Mouse (Mus musculus): ENCODE data around the gene Lrrc39.
"Not testable (repeated sequence)": the region's sequence is repeated elsewhere in the genome, so short reads cannot be mapped to it uniquely, and the experiment has no call there.

The Lrrc39 gene

DNA sequence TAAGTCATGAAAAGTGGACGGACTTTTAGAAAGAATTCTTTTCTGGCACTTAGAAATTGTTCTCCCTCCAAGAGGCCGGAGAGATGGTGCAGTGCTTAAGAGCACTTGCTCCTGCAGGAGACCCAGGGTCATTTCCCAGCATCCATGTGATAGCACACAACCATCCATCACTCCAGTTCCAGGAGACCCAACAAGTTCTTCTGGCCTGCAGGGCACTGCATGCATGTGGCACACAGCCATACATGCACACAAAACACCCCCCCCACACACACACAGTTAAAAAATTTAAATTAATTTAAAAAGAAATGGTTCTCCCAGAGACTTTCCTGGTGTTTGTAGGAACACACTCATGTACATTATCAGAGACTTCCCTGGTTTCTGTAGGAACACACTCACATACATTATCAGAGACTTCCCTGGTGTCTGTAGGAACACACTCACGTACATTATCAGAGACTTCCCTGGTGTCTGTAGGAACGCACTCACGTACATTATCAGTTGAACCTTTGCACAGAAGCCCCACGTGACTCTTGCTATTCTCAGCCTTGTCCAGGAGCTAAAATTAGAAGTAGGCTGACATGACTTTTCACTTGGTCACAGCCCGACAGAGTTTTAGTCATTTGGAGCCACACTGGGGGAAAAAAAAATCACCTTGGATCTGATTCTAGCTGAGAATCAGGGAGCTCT lies at the start of gene Lrrc39:
Gene Lrrc39, plus strand, starts transcription at position 566 of the 687 bp plus-strand sequence.
- DNase-seq (ENCODE audit: low spot score): no peak

DNA sequence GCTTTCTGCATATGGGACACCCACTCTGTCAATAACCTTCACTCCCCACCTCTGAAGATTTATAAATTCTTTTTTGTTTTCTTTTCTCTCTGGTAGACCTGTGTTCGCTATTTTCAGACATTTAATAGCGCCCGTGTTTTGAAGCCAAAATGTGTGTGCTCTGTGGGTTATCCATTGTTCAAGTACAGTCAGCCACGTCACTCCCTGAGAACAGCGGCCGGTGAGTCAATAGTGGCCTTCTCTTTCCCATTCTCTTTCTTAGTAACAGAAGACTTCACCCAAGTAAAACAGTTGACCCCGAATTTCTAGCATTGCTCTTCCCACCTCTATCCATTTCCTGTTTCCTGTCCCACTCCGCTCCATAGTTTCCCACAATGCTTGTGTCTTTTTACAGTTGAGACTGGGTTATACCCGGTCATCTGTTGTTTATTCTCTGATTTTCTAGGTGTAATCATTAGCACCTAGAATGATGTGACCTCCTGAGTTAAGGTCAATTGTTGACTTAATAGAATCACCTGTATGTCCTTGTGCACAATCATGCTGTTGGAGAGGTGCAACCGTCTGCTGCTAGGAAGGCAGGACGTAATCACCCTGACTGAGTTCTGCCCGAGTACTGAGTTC lies 42.5 kb upstream of the Lrrc39 start:
- no peak for DNase-seq (ENCODE audit: low spot score)

DNA sequence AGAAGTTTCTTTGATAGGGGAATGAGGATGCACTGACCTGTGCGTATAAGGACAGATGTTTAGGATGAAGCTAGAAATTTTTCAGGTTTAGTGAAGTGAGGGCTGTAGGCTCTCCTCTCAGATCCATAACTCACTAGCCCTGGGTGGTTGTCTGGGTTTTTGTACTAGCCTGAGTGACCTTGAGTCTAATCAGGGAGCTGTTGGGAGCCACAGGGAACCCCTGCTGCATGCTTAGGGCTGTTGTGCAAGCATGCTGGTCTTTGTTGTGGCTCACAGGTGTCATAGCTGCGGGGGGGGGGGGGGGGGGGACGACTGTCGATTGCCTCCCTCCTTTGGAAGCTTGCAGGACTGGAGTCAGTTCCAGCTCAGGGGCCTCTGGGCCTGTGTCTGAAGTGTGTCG lies 33.0 kb upstream of the Lrrc39 start:
- DNase-seq (ENCODE audit: low spot score): no peak

DNA sequence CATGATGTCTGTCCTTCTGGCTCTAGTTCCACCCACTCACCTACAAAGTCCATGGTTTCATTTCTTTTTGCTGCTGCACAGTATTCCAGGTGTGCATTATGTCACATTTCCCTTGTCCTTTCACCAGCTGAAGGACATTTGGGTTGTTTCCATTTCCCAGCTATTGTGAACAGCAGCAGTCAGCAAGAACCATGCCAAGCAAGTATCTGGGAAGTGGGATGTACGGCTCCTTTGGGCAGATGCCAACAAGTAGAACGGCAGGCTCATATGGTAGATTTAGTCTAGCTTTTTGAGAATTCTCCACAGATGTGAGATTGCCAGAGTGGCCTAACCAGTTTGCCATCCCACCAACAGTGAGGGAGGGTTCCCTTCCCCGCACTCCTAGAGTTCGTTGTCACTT lies 31.9 kb upstream of the Lrrc39 start:
- DNase-seq (ENCODE audit: low spot score): no peak

DNA sequence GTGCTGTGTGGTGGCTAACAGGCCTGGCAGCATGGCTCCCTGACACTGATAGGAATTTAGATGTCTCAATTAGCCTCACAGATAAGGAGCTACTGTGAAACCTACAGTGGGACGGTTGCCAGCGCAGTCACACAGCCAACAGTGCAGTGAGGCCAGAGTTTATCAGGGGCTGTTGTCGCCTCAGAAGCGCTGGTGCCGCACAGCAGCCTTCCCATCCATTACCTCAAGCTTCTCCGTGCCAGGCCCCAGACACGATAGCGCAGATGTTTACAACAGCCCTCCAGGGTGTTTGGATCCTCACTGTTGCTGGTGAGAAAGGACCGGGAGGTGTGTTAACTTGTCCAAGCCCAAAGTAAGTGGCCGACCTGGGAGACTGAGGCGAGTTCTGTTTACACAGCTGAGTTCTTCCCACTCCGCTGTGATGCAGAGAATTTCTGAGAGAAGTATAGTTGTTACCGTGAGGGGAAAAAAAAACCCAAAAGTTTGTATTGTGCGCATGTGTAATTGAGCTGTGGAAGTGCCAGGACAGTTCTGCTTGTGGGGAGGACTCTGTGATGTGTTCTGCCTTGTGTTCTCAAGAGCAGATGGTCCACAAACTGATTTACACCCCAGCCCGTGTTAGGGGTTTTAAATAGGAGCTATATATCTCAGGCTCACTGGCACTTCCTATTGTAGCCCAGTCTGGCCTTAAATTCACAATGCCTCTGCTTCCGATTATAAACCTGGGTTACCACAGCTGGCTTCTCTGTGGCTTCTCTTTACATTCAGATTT lies 26.2 kb upstream of the Lrrc39 start:
- peak; percentile 17 for DNase-seq (ENCODE audit: low spot score)

DNA sequence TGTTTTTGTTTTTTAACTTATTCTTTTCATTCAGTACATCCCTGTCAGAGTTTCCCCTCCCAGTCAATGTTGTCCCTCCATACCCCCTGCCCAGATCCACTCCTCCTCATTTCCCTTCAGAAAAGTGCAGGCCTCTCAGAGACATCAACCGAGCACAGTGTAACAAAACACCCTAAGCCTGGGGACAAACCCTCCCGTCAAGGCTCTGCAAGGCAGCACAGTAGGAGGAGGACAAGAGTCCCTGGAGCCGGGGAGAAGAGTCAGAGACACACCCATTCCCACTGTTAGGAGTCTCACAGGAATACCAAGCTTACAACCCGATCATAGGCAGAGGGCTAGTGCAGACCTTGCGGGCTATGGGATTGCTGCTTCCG lies 25.6 kb upstream of the Lrrc39 start:
- no peak for DNase-seq (ENCODE audit: low spot score)

DNA sequence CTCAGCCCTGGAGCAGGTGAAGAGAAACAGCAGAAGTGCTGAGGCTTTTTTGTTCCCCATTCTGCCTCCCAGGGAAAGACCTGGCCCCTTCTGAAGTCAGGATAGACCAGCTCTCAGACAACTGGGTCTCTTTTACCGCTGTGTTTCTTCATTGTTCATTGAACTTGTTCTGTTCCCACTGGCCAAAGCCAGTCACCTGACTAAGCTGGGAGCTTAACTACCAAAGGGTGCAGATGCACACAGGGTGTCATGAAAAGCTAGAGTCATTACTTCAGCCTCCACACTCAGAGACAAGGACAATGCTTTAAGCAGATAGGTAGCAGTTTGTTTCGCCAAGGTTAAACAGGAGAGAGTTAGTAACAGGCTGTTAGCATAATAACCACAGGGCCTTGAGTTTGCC lies 20.7 kb upstream of the Lrrc39 start:
- DNase-seq (ENCODE audit: low spot score): no peak

DNA sequence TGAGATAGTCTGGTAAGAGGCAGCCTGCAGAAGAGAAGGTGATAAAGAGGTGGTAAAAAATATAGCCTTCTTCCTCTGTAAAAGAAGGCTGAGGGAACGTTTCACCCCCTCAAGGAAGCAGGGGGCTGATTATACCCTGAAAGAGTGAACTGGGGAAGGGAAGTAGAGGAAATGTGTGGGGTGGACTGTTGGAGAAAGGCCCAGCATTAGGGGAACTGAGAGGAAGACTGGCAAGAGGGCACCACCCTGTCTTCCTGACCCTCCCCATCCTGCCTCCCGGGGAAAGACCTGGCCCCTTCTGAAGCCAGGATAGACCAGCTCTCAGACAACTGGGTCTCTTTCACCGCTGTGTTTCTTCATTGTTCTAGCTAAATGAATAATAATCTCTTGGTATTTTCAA lies 20.2 kb upstream of the Lrrc39 start:
- DNase-seq (ENCODE audit: low spot score): no peak

DNA sequence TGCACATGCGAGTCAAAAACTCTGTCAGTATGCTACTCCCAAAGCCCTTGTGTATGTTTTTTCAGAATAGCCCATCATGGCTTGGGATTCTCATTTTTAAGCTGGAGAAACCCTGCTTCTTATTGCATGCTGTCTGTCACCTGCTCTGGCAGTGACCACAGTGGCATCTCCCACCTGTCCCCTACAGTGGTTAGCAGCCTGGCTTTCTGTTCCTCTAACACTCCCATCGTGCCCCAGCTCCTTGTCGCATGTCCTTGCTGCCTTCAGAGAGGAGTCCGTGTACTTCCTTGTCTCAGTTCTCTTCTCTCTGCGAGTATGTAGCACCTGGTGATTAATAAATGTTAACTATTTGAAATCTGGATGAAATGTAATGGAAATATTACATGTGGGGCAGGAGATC lies 15.3 kb upstream of the Lrrc39 start:
- no peak for DNase-seq (ENCODE audit: low spot score)

DNA sequence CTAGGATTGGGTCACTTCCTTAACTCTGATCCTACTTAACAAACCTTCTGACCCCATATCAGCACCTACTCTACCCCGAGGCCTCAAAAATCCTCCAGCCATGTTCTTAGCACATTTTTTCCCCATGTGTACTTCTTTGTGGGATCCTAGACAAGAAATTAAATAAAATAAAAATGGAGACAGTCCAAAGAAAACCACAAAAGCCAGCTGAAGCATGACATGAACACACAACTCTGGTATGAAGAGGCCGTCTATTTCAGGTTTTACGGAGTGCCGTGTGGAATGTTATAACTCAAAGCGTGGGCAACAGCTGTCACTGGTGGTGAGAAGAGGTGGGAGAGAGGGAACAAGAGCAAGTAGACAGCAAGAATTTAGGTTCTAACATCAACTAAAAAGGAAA lies 11.4 kb upstream of the Lrrc39 start:
- DNase-seq (ENCODE audit: low spot score): no peak

DNA sequence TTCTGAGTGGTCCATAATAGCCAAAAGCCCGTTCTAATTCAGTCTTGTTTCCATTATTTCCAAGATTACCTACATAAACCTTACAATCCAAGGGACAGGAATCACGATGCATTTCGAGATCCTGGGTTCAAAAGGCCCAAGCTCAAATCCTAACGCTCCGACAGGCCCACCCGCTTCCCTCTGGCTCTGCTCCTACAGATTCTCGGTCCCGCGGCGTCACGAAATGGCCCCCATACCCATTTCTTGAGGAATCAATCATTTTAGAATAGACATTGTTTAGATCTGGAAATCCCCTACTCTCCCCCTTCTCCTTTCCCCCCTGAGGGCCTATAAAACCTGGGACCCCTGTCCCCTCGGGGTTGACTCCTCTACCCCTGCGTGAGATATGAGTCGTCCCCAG lies 1.5 kb upstream of the Lrrc39 start:
- not testable (repeated sequence) for DNase-seq (ENCODE audit: low spot score)

DNA sequence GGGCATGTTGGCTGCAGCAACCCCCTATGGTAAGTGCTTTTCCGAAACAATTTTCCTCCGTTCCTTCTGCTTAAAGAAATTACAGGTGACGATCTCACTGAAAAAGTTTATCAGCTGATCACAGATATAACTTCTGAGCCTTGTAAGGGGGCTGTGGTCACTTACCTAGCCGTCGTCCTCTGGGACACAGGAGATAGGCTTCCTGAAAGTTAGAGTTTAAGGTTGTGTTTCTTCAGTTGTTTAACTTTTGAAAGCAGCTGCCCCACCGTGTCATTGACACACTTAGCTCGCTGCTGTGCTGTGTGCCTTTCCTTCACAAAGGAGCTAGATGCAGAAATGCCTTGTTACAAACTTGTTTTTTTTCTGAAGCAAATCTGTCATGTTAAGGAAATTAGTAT lies 321 bp downstream of the Lrrc39 start:
- no peak for DNase-seq (ENCODE audit: low spot score)

DNA sequence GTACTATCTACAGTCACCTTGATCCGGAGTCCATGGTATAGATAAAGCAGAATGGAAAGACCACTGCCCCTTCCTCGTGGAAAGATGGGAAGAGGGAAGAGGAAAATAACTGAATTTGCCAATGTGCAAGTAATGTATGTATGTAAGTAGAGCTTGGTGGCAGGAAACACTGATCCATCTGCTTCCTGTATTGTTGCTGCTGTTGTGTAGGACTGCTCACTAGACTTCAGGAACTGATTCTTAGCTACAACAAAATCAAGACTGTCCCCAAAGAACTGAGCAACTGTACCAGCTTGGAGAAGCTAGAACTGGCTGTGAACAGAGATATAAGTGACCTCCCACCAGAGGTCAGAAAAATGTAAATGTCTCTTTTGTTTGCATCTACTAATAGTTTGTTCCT lies 7.9 kb downstream of the Lrrc39 start:
- DNase-seq (ENCODE audit: low spot score): no peak

DNA sequence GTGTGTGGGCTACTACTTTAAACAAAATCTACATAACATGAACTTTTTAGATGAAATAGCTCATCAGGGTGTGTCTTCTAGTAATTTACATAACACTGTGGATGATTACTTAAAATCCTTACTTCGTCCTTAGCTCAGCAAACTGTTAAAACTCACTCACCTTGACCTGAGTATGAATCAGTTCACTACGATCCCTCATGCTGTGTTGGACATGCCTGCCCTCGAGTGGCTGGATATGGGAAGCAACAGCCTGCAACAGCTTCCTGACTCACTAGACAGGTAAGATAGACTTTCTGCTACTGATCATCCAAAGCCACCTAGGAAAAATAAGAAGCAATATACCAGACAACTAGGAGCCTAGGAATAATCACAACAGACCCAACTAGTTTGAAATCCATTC lies 14.5 kb downstream of the Lrrc39 start:
- DNase-seq (ENCODE audit: low spot score): no peak

DNA sequence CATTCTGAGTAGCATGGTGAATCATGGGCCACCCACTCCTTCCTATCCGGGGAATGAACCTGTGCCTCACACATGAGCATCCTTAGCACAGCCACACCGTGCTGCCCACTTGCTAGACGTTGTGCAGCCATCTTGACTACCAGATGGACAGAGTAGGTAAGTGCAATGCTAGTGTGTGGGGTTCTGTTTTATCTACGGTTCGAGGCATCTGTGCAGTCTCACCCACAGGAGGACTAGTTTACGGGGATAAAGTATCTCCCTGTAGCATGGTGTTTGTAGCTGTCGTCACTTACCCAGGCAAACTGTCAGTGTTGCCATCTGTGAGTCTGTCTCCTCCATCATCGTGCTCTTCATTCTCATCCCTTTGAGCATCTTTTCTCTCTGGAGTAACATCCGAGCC lies 19.4 kb downstream of the Lrrc39 start:
- no peak for DNase-seq (ENCODE audit: low spot score)

DNA sequence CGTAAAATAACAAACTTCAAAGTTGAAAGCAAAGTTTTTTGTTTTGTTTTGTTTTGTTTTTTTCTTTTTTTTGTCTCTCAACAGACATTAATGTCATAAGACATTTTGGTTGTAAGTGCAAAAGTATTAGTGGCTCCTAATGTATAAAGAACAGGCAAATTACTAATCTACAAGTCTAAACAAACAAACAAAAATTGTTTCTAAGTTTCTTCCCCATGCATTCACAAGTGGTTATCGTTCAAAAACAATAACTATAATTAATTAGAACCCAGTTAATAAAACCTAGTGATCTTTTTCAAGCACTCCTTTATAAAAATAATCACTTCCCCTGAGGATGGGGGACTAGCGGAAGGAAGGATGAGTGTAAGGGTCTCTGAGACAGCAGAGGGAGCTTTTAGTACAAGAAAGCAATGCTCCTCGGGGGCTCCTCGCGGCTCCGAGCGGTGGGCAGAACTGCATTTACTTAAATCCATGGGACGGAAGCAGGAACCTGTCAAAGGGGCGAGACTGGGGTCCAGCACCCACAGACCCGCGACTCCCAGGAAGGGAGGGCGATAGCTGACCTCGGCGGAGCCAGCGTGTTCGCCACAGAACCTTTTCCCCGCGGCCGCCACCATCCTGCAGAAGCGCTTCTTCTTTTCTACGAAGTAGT lies 31.4 kb downstream of the Lrrc39 start:
- DNase-seq (ENCODE audit: low spot score): peak; percentile 36

DNA sequence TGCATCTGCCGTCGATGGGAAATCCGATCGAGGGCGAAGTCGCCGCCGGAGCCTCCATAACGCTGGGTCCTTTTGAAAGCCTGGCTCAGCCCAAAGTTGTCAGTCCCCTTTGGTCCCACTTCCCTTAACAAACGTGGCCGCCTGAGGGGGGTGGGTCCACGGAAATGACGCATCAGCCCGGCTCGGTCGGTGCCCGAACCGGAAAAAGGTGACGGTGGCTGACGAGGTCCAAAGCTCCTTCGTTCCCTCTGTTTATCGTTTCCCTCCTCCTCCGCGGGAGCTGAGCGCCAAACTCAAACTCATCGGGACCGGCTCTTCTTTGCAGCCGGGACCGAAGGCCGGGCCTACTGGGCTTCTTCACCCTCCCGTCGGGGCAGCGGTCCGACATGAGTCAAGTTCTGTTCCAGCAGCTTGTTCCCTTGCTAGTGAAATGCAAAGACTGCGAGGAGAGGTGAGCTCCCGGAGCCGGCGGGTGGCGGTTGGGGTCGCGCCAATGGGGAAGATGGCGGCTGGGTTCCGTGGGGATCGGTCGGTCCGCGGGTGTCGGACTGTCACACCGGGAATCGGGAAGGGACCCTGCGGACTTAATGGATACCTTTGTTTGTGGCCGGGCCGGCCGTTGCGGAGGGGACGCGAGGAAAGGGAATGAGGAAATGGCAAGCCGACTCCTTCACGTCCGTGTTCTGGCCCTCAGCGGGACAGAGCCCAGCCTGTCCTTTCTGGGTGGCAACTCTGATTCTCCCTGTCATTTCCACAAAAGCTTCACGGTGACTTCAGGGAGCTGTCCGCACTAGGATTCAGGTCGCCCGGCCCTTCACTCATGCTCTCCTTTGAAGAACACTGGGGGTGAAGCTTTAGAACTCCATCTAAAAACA lies 32.2 kb downstream of the Lrrc39 start, which contains the start of gene Sass6:
Gene Sass6, plus strand, starts transcription at position 255 of the 875 bp plus-strand sequence.
- peak; percentile 95 for DNase-seq (ENCODE audit: low spot score)

DNA sequence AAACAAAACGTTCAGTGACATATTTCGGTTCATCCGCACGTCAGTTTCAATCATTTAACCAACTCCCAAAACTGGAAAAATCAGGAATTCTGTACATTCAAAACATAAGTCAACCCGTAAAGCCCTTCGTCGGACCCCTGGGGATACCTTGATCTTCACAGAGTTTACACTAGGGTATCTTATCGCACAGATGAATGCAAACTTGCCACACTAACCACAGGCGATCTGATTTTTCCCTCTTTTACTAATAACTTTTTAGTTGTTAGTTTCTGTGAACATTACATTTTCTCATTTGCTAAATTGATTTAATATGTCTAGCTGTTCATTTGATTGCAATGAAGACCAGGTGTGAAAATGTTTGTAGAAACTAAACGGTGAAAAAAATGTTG lies 32.8 kb downstream of the Lrrc39 start:
- DNase-seq (ENCODE audit: low spot score): no peak

DNA sequence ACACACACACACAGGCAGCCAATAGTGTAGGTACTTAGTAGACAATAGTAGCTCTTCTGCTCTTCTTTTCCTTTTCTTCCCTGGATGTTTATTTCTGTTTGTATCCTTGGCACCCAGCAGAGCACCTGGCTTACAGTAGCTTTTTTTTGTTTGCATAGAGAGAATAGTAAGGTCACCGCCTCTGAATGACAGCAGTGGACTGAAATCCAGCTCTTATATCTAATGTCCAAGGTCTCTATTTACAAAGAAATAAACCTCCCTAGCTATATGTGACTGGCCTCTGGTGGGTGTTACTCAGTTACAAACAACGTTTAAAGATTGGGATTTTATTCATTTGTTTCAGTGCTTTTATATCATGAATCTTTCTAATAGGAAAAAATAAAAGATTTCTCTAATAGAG lies 36.9 kb downstream of the Lrrc39 start:
- no peak for DNase-seq (ENCODE audit: low spot score)

DNA sequence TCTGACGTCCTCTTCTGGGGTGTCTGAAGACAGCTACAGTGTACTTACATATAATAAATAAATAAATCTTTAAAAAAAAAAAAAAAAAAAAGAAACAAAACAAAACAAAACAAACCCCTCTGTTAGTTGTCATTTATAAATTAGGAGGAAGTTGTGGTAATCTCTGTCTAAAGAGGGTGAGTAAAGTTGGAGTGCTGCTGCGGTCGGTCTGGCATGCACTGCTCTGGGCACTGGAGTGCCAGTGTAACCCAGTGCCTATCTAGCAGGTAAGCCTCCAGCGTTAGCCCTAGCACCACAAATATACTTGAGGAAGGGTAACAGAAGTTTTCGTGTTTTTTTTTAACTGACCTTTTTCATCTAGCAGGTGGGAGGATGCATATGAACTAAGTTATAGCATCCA lies 38.2 kb downstream of the Lrrc39 start:
- no peak for DNase-seq (ENCODE audit: low spot score)

DNA sequence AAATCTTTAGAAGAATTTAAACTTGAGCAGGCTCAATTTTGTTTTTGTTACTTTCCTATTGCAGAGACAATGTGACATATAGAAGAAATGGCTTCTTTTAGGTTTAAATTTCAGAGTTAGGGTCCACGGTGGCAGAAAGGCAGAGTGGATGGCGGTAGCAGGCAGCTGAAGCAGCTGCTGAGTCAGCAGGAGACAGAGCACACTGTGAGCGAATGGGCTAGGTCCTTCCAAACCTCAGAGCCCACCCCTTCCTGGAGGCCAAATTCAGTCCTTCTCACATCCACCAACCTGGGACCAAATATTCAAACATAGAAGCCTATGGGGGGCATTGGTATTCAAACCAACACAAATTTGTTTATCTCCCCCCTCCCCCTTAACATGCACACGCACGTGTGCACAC lies 39.0 kb downstream of the Lrrc39 start:
- no peak for DNase-seq (ENCODE audit: low spot score)

DNA sequence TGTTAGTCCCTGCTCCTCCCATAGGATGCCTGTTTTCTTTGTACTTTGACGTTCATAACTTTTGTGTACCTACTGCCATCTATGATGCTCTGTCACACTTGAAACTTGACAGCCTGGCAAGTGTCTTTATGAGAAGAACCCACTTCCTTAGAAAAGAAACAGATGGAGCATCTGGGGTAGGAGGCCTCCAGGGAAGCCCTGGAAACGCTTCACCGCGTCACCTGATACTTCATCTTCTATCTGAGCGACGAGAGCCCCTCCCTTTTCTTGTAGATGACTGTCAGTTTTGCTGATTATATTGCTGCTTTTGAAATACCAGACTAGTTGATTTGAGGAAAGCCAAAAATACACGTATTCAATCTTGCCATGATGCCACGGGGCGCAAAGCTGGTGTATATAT lies 41.8 kb downstream of the Lrrc39 start:
- no peak for DNase-seq (ENCODE audit: low spot score)

All from MN1 (cell line).